Mouse (Mus musculus): ENCODE results near the gene Apbb2. TPM values are rescaled to one million over a fixed set of nuclear protein-coding genes. Genes with fewer than 3 reads are reported as not detected.

Gene Apbb2
- polyA plus RNA-seq, 1 experiment from 2014 or later = 33.6 TPM

- Histone ChIP-seq H3K36me3 (no peaks in the 10 kb centered on the region), H3K27me3 (replicated peaks) (no peaks in the 10 kb centered on the region), H3K27ac (no peak overlapping the region), H3K4me1 (peaks cover 10% of the 10 kb centered on the region; the same call in 1 of the 2 replicates), H3K4me3 (replicated peaks) (no peak overlapping the region), H3K9me3 (no peaks in the 10 kb centered on the region), H3K4me2 (no peak overlapping the region), H3K9ac (no peak overlapping the region)
- WGBS = 69% methylated on average over 8 of the region's 8 CpGs
- no peak for ATAC-seq (ENCODE audit: insufficient read depth, low FRiP score, low read depth)
Observed at GRCm38 (mm10) chr5:66600415-66600814, 18.2 kb downstream of the Apbb2 start.

- H3K9me3 ChIP-seq = no peaks in the 10 kb centered on the region
- no peak overlapping the region for H3K27ac ChIP-seq
- H3K9ac ChIP-seq = no peak overlapping the region
- H3K27me3 ChIP-seq (replicated peaks) = no peaks in the 10 kb centered on the region
- 64% methylated on average over 9 of the region's 9 CpGs for WGBS
- H3K4me3 ChIP-seq (replicated peaks) = no peak overlapping the region
- H3K4me2 ChIP-seq = no peak overlapping the region
- no peak for ATAC-seq (ENCODE audit: insufficient read depth, low FRiP score, low read depth)
- H3K36me3 ChIP-seq = no peaks in the 10 kb centered on the region
- H3K4me1 ChIP-seq = peaks cover 7% of the 10 kb centered on the region; the same call in 1 of the 2 replicates
Observed at GRCm38 (mm10) chr5:66599888-66600287, 18.7 kb downstream of the Apbb2 start.

GRCm38 (mm10) chr5:66596296-66596695, 22.3 kb downstream of the Apbb2 start:
- Histone ChIP-seq H3K9ac (no peak overlapping the region), H3K4me3 (replicated peaks) (no peak overlapping the region), H3K36me3 (no peaks in the 10 kb centered on the region), H3K27me3 (replicated peaks) (no peaks in the 10 kb centered on the region), H3K27ac (no peak overlapping the region), H3K4me1 (no peaks in the 10 kb centered on the region), H3K9me3 (no peaks in the 10 kb centered on the region), H3K4me2 (no peak overlapping the region)
- ATAC-seq (ENCODE audit: insufficient read depth, low FRiP score, low read depth) = no peak
- 62% methylated on average over 3 of the region's 3 CpGs for WGBS

- no peak for ATAC-seq (ENCODE audit: insufficient read depth, low FRiP score, low read depth)
- H3K9me3 ChIP-seq = no peaks in the 10 kb centered on the region
- WGBS = 82% methylated on average over 14 of the region's 14 CpGs
Observed at GRCm38 (mm10) chr5:66594881-66595280, 23.7 kb downstream of the Apbb2 start.

GRCm38 (mm10) chr5:66586236-66586745, 32.3 kb downstream of the Apbb2 start:
- Histone ChIP-seq H3K36me3 (no peaks in the 10 kb centered on the region), H3K9me3 (no peaks in the 10 kb centered on the region), H3K9ac (no peak overlapping the region), H3K4me2 (no peak overlapping the region), H3K4me1 (no peaks in the 10 kb centered on the region), H3K27ac (no peak overlapping the region), H3K4me3 (replicated peaks) (no peak overlapping the region), H3K27me3 (replicated peaks) (no peaks in the 10 kb centered on the region)
- ATAC-seq (ENCODE audit: insufficient read depth, low FRiP score, low read depth) = no peak
- WGBS = 75% methylated on average over 6 of the region's 6 CpGs

More at GRCm38 (mm10) chr5:66594881-66595280, 23.7 kb downstream of the Apbb2 start:
- no peaks in the 10 kb centered on the region for H3K27me3 ChIP-seq (replicated peaks)
- H3K4me1 ChIP-seq = no peaks in the 10 kb centered on the region
- H3K9ac ChIP-seq = no peak overlapping the region
- H3K4me3 ChIP-seq (replicated peaks) = no peak overlapping the region
- H3K36me3 ChIP-seq = no peaks in the 10 kb centered on the region
- no peak overlapping the region for H3K27ac ChIP-seq
- H3K4me2 ChIP-seq = no peak overlapping the region

GRCm38 (mm10) chr5:66583019-66583406, 35.6 kb downstream of the Apbb2 start:
- H3K27ac ChIP-seq = no peak overlapping the region

GRCm38 (mm10) chr5:66582281-66583018, 36.1 kb downstream of the Apbb2 start:
- H3K4me2 ChIP-seq = no peak overlapping the region
- no peak overlapping the region for H3K27ac ChIP-seq
- ATAC-seq (ENCODE audit: insufficient read depth, low FRiP score, low read depth) = no peak
- no peak overlapping the region for H3K4me3 ChIP-seq (replicated peaks)
- no peaks in the 10 kb centered on the region for H3K9me3 ChIP-seq
- H3K36me3 ChIP-seq = no peaks in the 10 kb centered on the region
- no peak overlapping the region for H3K9ac ChIP-seq
- H3K27me3 ChIP-seq (replicated peaks) = no peaks in the 10 kb centered on the region
- no peaks in the 10 kb centered on the region for H3K4me1 ChIP-seq
- WGBS = 83% methylated on average over 17 of the region's 17 CpGs

More at GRCm38 (mm10) chr5:66583019-66583406, 35.6 kb downstream of the Apbb2 start:
- H3K9ac ChIP-seq = no peak overlapping the region
- H3K27me3 ChIP-seq (replicated peaks) = no peaks in the 10 kb centered on the region
- H3K9me3 ChIP-seq = no peaks in the 10 kb centered on the region
- no peak overlapping the region for H3K4me2 ChIP-seq
- H3K4me1 ChIP-seq = no peaks in the 10 kb centered on the region
- WGBS = 60% methylated on average over 4 of the region's 4 CpGs
- no peak for ATAC-seq (ENCODE audit: insufficient read depth, low FRiP score, low read depth)
- H3K36me3 ChIP-seq = no peaks in the 10 kb centered on the region
- no peak overlapping the region for H3K4me3 ChIP-seq (replicated peaks)

- 68% methylated on average over 4 of the region's 4 CpGs for WGBS
- Histone ChIP-seq H3K9ac (no peak overlapping the region), H3K4me1 (0 out of 2 replicates have a peak, but pooled peaks cover 6% of the 10 kb centered on the region), H3K27me3 (replicated peaks) (no peaks in the 10 kb centered on the region), H3K4me3 (replicated peaks) (no peak overlapping the region), H3K27ac (no peak overlapping the region), H3K36me3 (no peaks in the 10 kb centered on the region), H3K4me2 (no peak overlapping the region), H3K9me3 (no peaks in the 10 kb centered on the region)
- ATAC-seq (ENCODE audit: insufficient read depth, low FRiP score, low read depth) = no peak
Observed at GRCm38 (mm10) chr5:66579066-66579465, 39.5 kb downstream of the Apbb2 start.

GRCm38 (mm10) chr5:66576299-66576698, 42.3 kb downstream of the Apbb2 start:
- no peaks in the 10 kb centered on the region for H3K9me3 ChIP-seq
- 78% methylated on average over 9 of the region's 9 CpGs for WGBS
- no peak overlapping the region for H3K27ac ChIP-seq
- H3K4me1 ChIP-seq = 0 out of 2 replicates have a peak, but pooled peaks cover 6% of the 10 kb centered on the region
- no peaks in the 10 kb centered on the region for H3K27me3 ChIP-seq (replicated peaks)
- no peaks in the 10 kb centered on the region for H3K36me3 ChIP-seq
- no peak for ATAC-seq (ENCODE audit: insufficient read depth, low FRiP score, low read depth)
- H3K9ac ChIP-seq = no peak overlapping the region
- no peak overlapping the region for H3K4me3 ChIP-seq (replicated peaks)
- no peak overlapping the region for H3K4me2 ChIP-seq

GRCm38 (mm10) chr5:66575148-66575547, 43.4 kb downstream of the Apbb2 start:
- Histone ChIP-seq H3K9me3 (no peaks in the 10 kb centered on the region), H3K27me3 (replicated peaks) (no peaks in the 10 kb centered on the region), H3K4me3 (replicated peaks) (no peak overlapping the region), H3K4me2 (no peak overlapping the region), H3K9ac (no peak overlapping the region), H3K36me3 (no peaks in the 10 kb centered on the region), H3K4me1 (0 out of 2 replicates have a peak, but pooled peaks cover 6% of the 10 kb centered on the region), H3K27ac (no peak overlapping the region)
- no peak for ATAC-seq (ENCODE audit: insufficient read depth, low FRiP score, low read depth)
- WGBS = 62% methylated on average over 13 of the region's 13 CpGs

- no peak overlapping the region for H3K27ac ChIP-seq
- no peak overlapping the region for H3K4me3 ChIP-seq (replicated peaks)
- no peaks in the 10 kb centered on the region for H3K27me3 ChIP-seq (replicated peaks)
- no peaks in the 10 kb centered on the region for H3K9me3 ChIP-seq
- no peak overlapping the region for H3K9ac ChIP-seq
- H3K36me3 ChIP-seq = no peaks in the 10 kb centered on the region
- H3K4me2 ChIP-seq = no peak overlapping the region
- WGBS = 60% methylated on average over 4 of the region's 4 CpGs
- H3K4me1 ChIP-seq = 0 out of 2 replicates have a peak, but pooled peaks cover 11% of the 10 kb centered on the region
- no peak for ATAC-seq (ENCODE audit: insufficient read depth, low FRiP score, low read depth)
Observed at GRCm38 (mm10) chr5:66573266-66573665, 45.3 kb downstream of the Apbb2 start.

- 0 out of 2 replicates have a peak, but pooled peaks cover 11% of the 10 kb centered on the region for H3K4me1 ChIP-seq
- H3K27ac ChIP-seq = no peak overlapping the region
- no peak overlapping the region for H3K9ac ChIP-seq
- no peak for ATAC-seq (ENCODE audit: insufficient read depth, low FRiP score, low read depth)
- no peak overlapping the region for H3K4me3 ChIP-seq (replicated peaks)
- no peaks in the 10 kb centered on the region for H3K36me3 ChIP-seq
- WGBS = 84% methylated on average over 13 of the region's 13 CpGs
- H3K4me2 ChIP-seq = no peak overlapping the region
- no peaks in the 10 kb centered on the region for H3K9me3 ChIP-seq
- H3K27me3 ChIP-seq (replicated peaks) = no peaks in the 10 kb centered on the region
Observed at GRCm38 (mm10) chr5:66572086-66572855, 46.3 kb downstream of the Apbb2 start.

All from stomach, embryonic 15.5 days (tissue).